Mouse (Mus musculus) C2C12 (cell line): Measurements from ENCODE around the gene Tanc1.

Experiments used
- CEBPB ChIP-seq: IDR thresholded peaks from one replicate; pipeline ENCODE4 v1.6.1; 2011; ENCODE audit warnings: low read depth, mild to moderate bottlenecking, control low read depth, moderate library complexity
- CTCF ChIP-seq: IDR thresholded peaks from one replicate; pipeline ENCODE4 v1.5.1; 2011; ENCODE audit not compliant: control insufficient read depth, insufficient read depth, insufficient read length
- FOSL1 ChIP-seq: IDR thresholded peaks from one replicate; pipeline ENCODE4 v1.8.0; 2011; ENCODE audit warnings: mild to moderate bottlenecking, low read length; ENCODE audit not compliant: poor library complexity, insufficient read depth, severe bottlenecking
- MAX ChIP-seq: IDR thresholded peaks from one replicate; pipeline ENCODE4 v1.6.1; 2011; ENCODE audit warnings: mild to moderate bottlenecking, control low read depth
- MYOD1 ChIP-seq: IDR thresholded peaks from one replicate; pipeline ENCODE4 v1.6.1; 2011; ENCODE audit warnings: low read depth; ENCODE audit not compliant: control insufficient read depth, insufficient read length
- MYOG ChIP-seq: IDR thresholded peaks from one replicate; pipeline ENCODE4 v1.6.1; 2011; ENCODE audit not compliant: control insufficient read depth, insufficient read length; ENCODE audit errors: extremely low read depth
- USF1 ChIP-seq: IDR thresholded peaks from one replicate; pipeline ENCODE4 v1.6.1; 2011; ENCODE audit warnings: low read depth, mild to moderate bottlenecking, control low read depth, moderate library complexity

GRCm38 (mm10) chr2:59684864-59685605, 73.2 kb downstream of the Tanc1 start:
- TF ChIP-seq CTCF: no peak
- TF ChIP-seq USF1: no peak
- TF ChIP-seq MYOD1: peak; percentile 97
- TF ChIP-seq MAX: peak; percentile 53
- TF ChIP-seq CEBPB: no peak
- no peak for TF ChIP-seq MYOG
- TF ChIP-seq FOSL1: no peak
